Mouse (Mus musculus): ENCODE results near the gene Gm20741. TPM values are rescaled to one million over a fixed set of nuclear protein-coding genes. Genes with fewer than 3 reads are reported as not detected.

Gm20741 gene
- polyA plus RNA-seq, 1 experiment from 2014 or later: not detected

Other genes with a start within 250 kb of the Gm20741 start
- gene Cldn8, start 249.0 kb downstream of the Gm20741 start, polyA plus RNA-seq (2015; fragmentation: Nextera tagmentation; extraction: Ambion mirVana): 10.3 TPM in 1 of 2 replicates, not detected in the other
- gene Krtap24-1, start 199.9 kb downstream of the Gm20741 start, polyA plus RNA-seq (2015; fragmentation: Nextera tagmentation; extraction: Ambion mirVana): not detected in 2 replicates
- not detected in 2 replicates for gene 2310079G19Rik, start 184.6 kb downstream of the Gm20741 start, polyA plus RNA-seq (2015; fragmentation: Nextera tagmentation; extraction: Ambion mirVana)
- gene Krtap26-1, start 164.4 kb downstream of the Gm20741 start, polyA plus RNA-seq (2015; fragmentation: Nextera tagmentation; extraction: Ambion mirVana): 0.15 TPM in 1 of 2 replicates, not detected in the other
- gene Krtap27-1, start 140.5 kb downstream of the Gm20741 start, polyA plus RNA-seq (2015; fragmentation: Nextera tagmentation; extraction: Ambion mirVana): not detected in 2 replicates
- not detected in 2 replicates for gene 2310061N02Rik, start 104.3 kb downstream of the Gm20741 start, polyA plus RNA-seq (2015; fragmentation: Nextera tagmentation; extraction: Ambion mirVana)
- gene Krtap13-1, start 83.4 kb downstream of the Gm20741 start, polyA plus RNA-seq (2015; fragmentation: Nextera tagmentation; extraction: Ambion mirVana): not detected in 2 replicates
- not detected in 2 replicates for gene Krtap13, start 60.6 kb downstream of the Gm20741 start, polyA plus RNA-seq (2015; fragmentation: Nextera tagmentation; extraction: Ambion mirVana)
- gene 2310034C09Rik, start 53.4 kb downstream of the Gm20741 start, polyA plus RNA-seq (2015; fragmentation: Nextera tagmentation; extraction: Ambion mirVana): not detected in 2 replicates
- not detected in 2 replicates for gene 2310057N15Rik, start 38.0 kb downstream of the Gm20741 start, polyA plus RNA-seq (2015; fragmentation: Nextera tagmentation; extraction: Ambion mirVana)
- gene Gm5965, start 34.3 kb downstream of the Gm20741 start, polyA plus RNA-seq (2015; fragmentation: Nextera tagmentation; extraction: Ambion mirVana): not detected in 2 replicates
- gene Krtap15, start 8.0 kb upstream of the Gm20741 start, polyA plus RNA-seq (2015; fragmentation: Nextera tagmentation; extraction: Ambion mirVana): not detected in 2 replicates
- not detected in 2 replicates for gene Krtap14, start 13.9 kb upstream of the Gm20741 start, polyA plus RNA-seq (2015; fragmentation: Nextera tagmentation; extraction: Ambion mirVana)
- not detected in 2 replicates for gene Krtap19-1, start 57.2 kb upstream of the Gm20741 start, polyA plus RNA-seq (2015; fragmentation: Nextera tagmentation; extraction: Ambion mirVana)
- not detected in 2 replicates for gene Krtap19-2, start 62.0 kb upstream of the Gm20741 start, polyA plus RNA-seq (2015; fragmentation: Nextera tagmentation; extraction: Ambion mirVana)
- not detected in 2 replicates for gene Krtap19-3, start 65.8 kb upstream of the Gm20741 start, polyA plus RNA-seq (2015; fragmentation: Nextera tagmentation; extraction: Ambion mirVana)
- not detected in 2 replicates for gene Krtap19-4, start 72.9 kb upstream of the Gm20741 start, polyA plus RNA-seq (2015; fragmentation: Nextera tagmentation; extraction: Ambion mirVana)
- gene Krtap19-5, start 84.2 kb upstream of the Gm20741 start, polyA plus RNA-seq (2015; fragmentation: Nextera tagmentation; extraction: Ambion mirVana): not detected in 2 replicates
- gene Krtap19-9b, start 120.0 kb upstream of the Gm20741 start, polyA plus RNA-seq (2015; fragmentation: Nextera tagmentation; extraction: Ambion mirVana): not detected in 2 replicates
- gene Krtap16-3, start 150.7 kb upstream of the Gm20741 start, polyA plus RNA-seq (2015; fragmentation: Nextera tagmentation; extraction: Ambion mirVana): not detected in 2 replicates
- not detected in 2 replicates for gene Krtap22-2, start 198.5 kb upstream of the Gm20741 start, polyA plus RNA-seq (2015; fragmentation: Nextera tagmentation; extraction: Ambion mirVana)
- not detected in 2 replicates for gene Gm10229, start 203.1 kb upstream of the Gm20741 start, polyA plus RNA-seq (2015; fragmentation: Nextera tagmentation; extraction: Ambion mirVana)
- not detected in 2 replicates for gene Krtap6-1, start 219.5 kb upstream of the Gm20741 start, polyA plus RNA-seq (2015; fragmentation: Nextera tagmentation; extraction: Ambion mirVana)
- gene Gm10228, start 229.3 kb upstream of the Gm20741 start, polyA plus RNA-seq (2015; fragmentation: Nextera tagmentation; extraction: Ambion mirVana): not detected in 2 replicates
- not detected in 2 replicates for gene Krtap6-5, start 235.7 kb upstream of the Gm20741 start, polyA plus RNA-seq (2015; fragmentation: Nextera tagmentation; extraction: Ambion mirVana)